Mouse (Mus musculus) midbrain, embryonic 13.5 days (tissue): ENCODE data around the gene Sdhaf2. TPM values are rescaled to one million over a fixed set of nuclear protein-coding genes. Genes with fewer than 3 reads are reported as not detected.

ENCODE experiments used
- ATAC-seq: fragments of 200-750 bp; cut with Nextera tagmentation; 2 replicates; pipeline ENCODE4 v1.8.0; 2017; ENCODE audit warnings: mild to moderate bottlenecking, moderate TSS enrichment, moderate library complexity
- H3K27ac ChIP-seq: fragments of 300-500 bp; sonication (generic); 2 replicates; pipeline ENCODE4 v1.5.1; 2015; ENCODE audit warnings: inconsistent platforms, mild to moderate bottlenecking, moderate library complexity
- H3K27me3 ChIP-seq: fragments of 300-500 bp; sonication (generic); 2 replicates; pipeline ENCODE4 v1.6.1; 2015; ENCODE audit warnings: mild to moderate bottlenecking, inconsistent platforms
- H3K36me3 ChIP-seq: fragments of 300-500 bp; sonication (generic); 2 replicates; pipeline ENCODE4 v1.6.1; 2015; ENCODE audit warnings: mild to moderate bottlenecking, inconsistent platforms
- H3K4me1 ChIP-seq: fragments of 300-500 bp; sonication (generic); replicated peaks from 2 replicates; pipeline ENCODE4 v1.6.1; 2015; ENCODE audit warnings: inconsistent platforms
- H3K4me2 ChIP-seq: fragments of 300-500 bp; sonication (generic); replicated peaks from 2 replicates; pipeline ENCODE4 v1.6.1; 2015; ENCODE audit warnings: moderate library complexity, mild to moderate bottlenecking, inconsistent platforms
- H3K4me3 ChIP-seq: fragments of 300-500 bp; sonication (generic); replicated peaks from 2 replicates; pipeline ENCODE4 v1.5.1; 2015; ENCODE audit warnings: mild to moderate bottlenecking, inconsistent platforms
- H3K9ac ChIP-seq: fragments of 300-500 bp; sonication (generic); replicated peaks from 2 replicates; pipeline ENCODE4 v1.6.1; 2015; ENCODE audit warnings: mild to moderate bottlenecking, inconsistent platforms
- H3K9me3 ChIP-seq: fragments of 300-500 bp; sonication (generic); 2 replicates; pipeline ENCODE4 v1.6.1; 2016; ENCODE audit warnings: mild to moderate bottlenecking, inconsistent platforms
- WGBS: fragments of 180-500 bp; shearing (Covaris S2); methylation state at CpG from one replicate; pipeline ENCODE4 v1.1.7; 2015; 5-methylcytosine and 5-hydroxymethylcytosine counted together
- polyA plus RNA-seq: library from polyadenylated mRNA; unstranded; fragments of >200 nt; fragmentation: Nextera tagmentation; extraction: Ambion mirVana; gene quantifications from 2 replicates; pipeline ENCODE4 v1.2.1, GENCODE M21; 2015

Gene Sdhaf2
- polyA plus RNA-seq, 1 experiment from 2014 or later: 63.3 TPM

- Histone ChIP-seq H3K27me3 (peaks cover 83% of the 10 kb centered on the region), H3K9me3 (no peaks in the 10 kb centered on the region), H3K4me3 (peak within 1 kb of the TSS; percentile 49), H3K9ac (peak within 1 kb of the TSS; percentile 63), H3K4me2 (peak within 1 kb of the TSS; percentile 83), H3K36me3 (no peaks in the 10 kb centered on the region), H3K27ac (peak within 1 kb of the TSS; percentile 54), H3K4me1 (peaks cover 44% of the 10 kb centered on the region)
- ATAC-seq: peak; percentile 80
- under 1% methylated on average over 84 of the region's 96 CpGs for WGBS
These were observed 69.0 kb downstream of the Sdhaf2 start, which contains the start of gene Lrrc10b for GRCm38 (mm10) chr19:10456752-10457483. Gene Lrrc10b, minus strand, starts transcription at chr19:10457473.

- 66% methylated on average over 3 of the region's 3 CpGs for WGBS
- H3K27me3 ChIP-seq: peaks cover 69% of the 10 kb centered on the region
- no peak for ATAC-seq
- no peaks in the 10 kb centered on the region for H3K9me3 ChIP-seq
- peaks cover 42% of the 10 kb centered on the region for H3K4me1 ChIP-seq
- H3K27ac ChIP-seq: no peak overlapping the region
- H3K4me3 ChIP-seq: no peak overlapping the region
- H3K36me3 ChIP-seq: no peaks in the 10 kb centered on the region
- no peak overlapping the region for H3K4me2 ChIP-seq
- no peak overlapping the region for H3K9ac ChIP-seq
These were observed 70.5 kb downstream of the Sdhaf2 start for GRCm38 (mm10) chr19:10455437-10455806.

- no peak overlapping the region for H3K27ac ChIP-seq
- ATAC-seq: no peak
- H3K9me3 ChIP-seq: no peaks in the 10 kb centered on the region
- WGBS: 66% methylated on average over 4 of the region's 4 CpGs
- no peak overlapping the region for H3K9ac ChIP-seq
- H3K27me3 ChIP-seq: peaks cover 65% of the 10 kb centered on the region
- H3K4me2 ChIP-seq: no peak overlapping the region
- H3K4me1 ChIP-seq: peaks cover 38% of the 10 kb centered on the region
- H3K36me3 ChIP-seq: no peaks in the 10 kb centered on the region
- no peak overlapping the region for H3K4me3 ChIP-seq
These were observed 71.1 kb downstream of the Sdhaf2 start for GRCm38 (mm10) chr19:10454718-10455436.

Other genes with a start within 250 kb of the Sdhaf2 start
- 5.1 and 5.3 TPM in 2 replicates for gene Dagla, start 221.3 kb downstream of the Sdhaf2 start, polyA plus RNA-seq
- gene Syt7, start 137.1 kb downstream of the Sdhaf2 start, polyA plus RNA-seq: 8.2 and 8.8 TPM in 2 replicates
- 0.71 and 0.76 TPM in 2 replicates for gene Lrrc10b, start 68.7 kb downstream of the Sdhaf2 start, polyA plus RNA-seq
- 1.0 and 1.6 TPM in 2 replicates for gene Ppp1r32, start 43.2 kb downstream of the Sdhaf2 start, polyA plus RNA-seq
- gene Cpsf7, start 876 bp downstream of the Sdhaf2 start, polyA plus RNA-seq: 56.9 and 57.8 TPM in 2 replicates
- gene Tmem216, start 30.1 kb upstream of the Sdhaf2 start, polyA plus RNA-seq: 56.1 and 58.6 TPM in 2 replicates
- gene Cyb561a3, start 51.0 kb upstream of the Sdhaf2 start, polyA plus RNA-seq: 17.1 and 18.8 TPM in 2 replicates
- gene Tmem138, start 51.2 kb upstream of the Sdhaf2 start, polyA plus RNA-seq: 51.3 and 52.2 TPM in 2 replicates
- 297 and 311 TPM in 2 replicates for gene Ddb1, start 79.2 kb upstream of the Sdhaf2 start, polyA plus RNA-seq
- gene Tkfc, start 79.5 kb upstream of the Sdhaf2 start, polyA plus RNA-seq: 23.5 and 25.9 TPM in 2 replicates
- gene Vwce, start 108.1 kb upstream of the Sdhaf2 start, polyA plus RNA-seq: 0.39 and 0.61 TPM in 2 replicates
- not detected in 2 replicates for gene Pga5, start 151.9 kb upstream of the Sdhaf2 start, polyA plus RNA-seq
- 33.1 and 35.5 TPM in 2 replicates for gene Vps37c, start 162.6 kb upstream of the Sdhaf2 start, polyA plus RNA-seq
- 0.24 TPM in 2 replicates for gene Cd5, start 212.9 kb upstream of the Sdhaf2 start, polyA plus RNA-seq